Mouse (Mus musculus) adrenal gland, adult 2 months (tissue): ENCODE measurements around the gene Olfr725. TPM values are rescaled to one million over a fixed set of nuclear protein-coding genes. Genes with fewer than 3 reads are reported as not detected.

Source experiments
- DNase-seq: peaks from one replicate; pipeline ENCODE4 v3.0.0; 2021
- long read RNA-seq: library from polyadenylated mRNA; stranded (forward); transcript quantifications from one replicate; pipeline ENCODE4 v2.0.0, GENCODE M21; 2021
- polyA plus RNA-seq: library from polyadenylated mRNA; depleted of rRNA; stranded (reverse); fragments of >200 nt; gene quantifications from 2 replicates; pipeline ENCODE4 v1.2.3, GENCODE M21; 2012; rRNA removed
- total RNA-seq, 2 experiments: library from RNA; stranded (reverse); gene quantifications; 2 replicates each; pipeline ENCODE4 v1.2.3; 2021

Gene Olfr725
- total RNA-seq, result not detected
- polyA plus RNA-seq, result not detected in 2 replicates
- long read RNA-seq, result 0 reads

- no peak for DNase-seq
Measured at GRCm38 (mm10) chr14:50040275-50040674, at the start of gene Olfr725. TSS of gene Olfr725 (minus strand) at chr14:50040375.

DNA sequence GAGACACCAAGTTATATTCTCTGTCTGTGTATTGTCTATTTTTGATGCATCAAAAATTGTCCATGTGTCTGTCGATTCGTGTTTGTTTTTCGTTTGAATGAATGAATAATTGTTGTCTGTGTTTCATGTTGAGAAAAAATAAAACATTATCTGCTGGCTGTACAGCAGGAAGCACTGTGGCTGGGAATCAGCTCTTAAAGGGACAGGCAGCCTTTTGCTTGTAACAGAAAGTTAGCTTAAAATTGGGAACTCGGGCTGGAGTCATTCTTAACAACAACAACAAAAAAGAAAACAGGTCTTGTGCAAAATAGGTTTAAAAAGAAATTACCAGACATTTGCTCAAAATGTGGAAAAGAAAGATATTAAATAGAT is 22.5 kb upstream of the Olfr725 start:
- no peak for DNase-seq

- DNase-seq, result peak; percentile 69
Measured at GRCm38 (mm10) chr14:50061955-50062732, 22.0 kb upstream of the Olfr725 start.

DNA sequence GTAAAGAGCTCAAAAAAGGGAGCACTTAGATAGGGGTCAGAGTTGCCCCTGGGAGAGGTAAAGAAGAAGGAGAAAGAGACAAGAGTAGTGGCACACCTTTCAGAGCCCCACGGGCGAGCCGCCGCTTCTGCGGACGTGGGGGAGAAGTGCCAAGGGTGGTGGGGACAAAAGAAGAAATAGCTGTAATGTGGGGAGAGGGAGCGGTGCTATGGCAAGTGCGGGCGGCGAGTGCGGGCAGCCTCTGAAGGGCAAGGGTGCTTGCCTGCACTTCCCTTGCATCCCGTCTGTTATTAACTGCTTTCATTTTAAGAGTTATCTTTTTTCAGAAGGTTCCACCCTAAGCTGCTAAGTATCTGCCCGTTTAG is 21.4 kb upstream of the Olfr725 start:
- DNase-seq, result no peak

- DNase-seq, result no peak
Measured at GRCm38 (mm10) chr14:50061179-50061578, 21.0 kb upstream of the Olfr725 start.

GRCm38 (mm10) chr14:50032041-50032440 is 8.1 kb downstream of the Olfr725 start:
- DNase-seq, result no peak

GRCm38 (mm10) chr14:50031356-50031755 is 8.8 kb downstream of the Olfr725 start:
- no peak for DNase-seq

DNA sequence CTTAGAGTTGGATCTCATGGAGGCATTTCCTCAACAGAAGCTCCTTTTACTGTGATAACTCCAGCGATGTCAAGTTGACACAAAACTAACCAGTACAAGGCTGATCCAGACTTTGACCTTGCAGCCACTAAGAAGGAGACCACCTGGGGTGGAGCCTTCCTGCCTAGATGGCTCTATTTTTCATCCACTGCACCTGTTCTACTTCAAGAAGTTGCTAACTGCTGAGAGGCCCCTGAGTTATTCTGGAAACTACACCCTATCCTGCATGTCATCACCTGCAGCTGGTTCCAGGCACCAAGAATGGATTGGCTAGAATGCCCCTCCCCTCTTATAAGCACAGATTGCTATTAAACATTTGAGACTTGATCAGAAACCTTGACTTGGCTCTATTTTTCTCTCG is 13.8 kb downstream of the Olfr725 start:
- no peak for DNase-seq

Other genes starting within 250 kb of the Olfr725 start
- not detected for gene Olfr722, start 138.4 kb downstream of the Olfr725 start, total RNA-seq
- not detected in 2 replicates for gene Olfr722, start 138.4 kb downstream of the Olfr725 start, polyA plus RNA-seq
- not detected for gene Olfr723, start 108.6 kb downstream of the Olfr725 start, total RNA-seq
- not detected in 2 replicates for gene Olfr723, start 108.6 kb downstream of the Olfr725 start, polyA plus RNA-seq
- gene Olfr724, start 77.1 kb downstream of the Olfr725 start, total RNA-seq, result not detected
- not detected in 2 replicates for gene Olfr724, start 77.1 kb downstream of the Olfr725 start, polyA plus RNA-seq
- gene Olfr726, start 50.6 kb upstream of the Olfr725 start, total RNA-seq, result not detected
- not detected in 2 replicates for gene Olfr726, start 50.6 kb upstream of the Olfr725 start, polyA plus RNA-seq
- gene Olfr727, start 82.8 kb upstream of the Olfr725 start, total RNA-seq, result not detected
- gene Olfr727, start 82.8 kb upstream of the Olfr725 start, polyA plus RNA-seq, result not detected in 2 replicates
- gene Olfr728, start 102.3 kb upstream of the Olfr725 start, total RNA-seq, result not detected
- gene Olfr728, start 102.3 kb upstream of the Olfr725 start, polyA plus RNA-seq, result not detected in 2 replicates
- gene Olfr729, start 112.5 kb upstream of the Olfr725 start, total RNA-seq, result not detected
- gene Olfr729, start 112.5 kb upstream of the Olfr725 start, polyA plus RNA-seq, result not detected in 2 replicates
- gene Olfr730, start 147.8 kb upstream of the Olfr725 start, total RNA-seq, result not detected
- gene Olfr730, start 147.8 kb upstream of the Olfr725 start, polyA plus RNA-seq, result not detected in 2 replicates
- not detected for gene Olfr731, start 201.5 kb upstream of the Olfr725 start, total RNA-seq
- gene Olfr731, start 201.5 kb upstream of the Olfr725 start, polyA plus RNA-seq, result not detected in 2 replicates
- under 1 TPM in 1 of 2 experiments, not detected in 1; 0.10 TPM for gene Olfr732, start 243.8 kb upstream of the Olfr725 start, total RNA-seq
- not detected in 2 replicates for gene Olfr732, start 243.8 kb upstream of the Olfr725 start, polyA plus RNA-seq